Mouse (Mus musculus) brain, embryonic 14.5 days (tissue): Measurements from ENCODE around the gene Clk3.

Experiments used
- CTCF ChIP-seq: fragments of 200-500 bp; IDR thresholded peaks from 2 replicates; pipeline ENCODE4 v1.5.1; 2012; ENCODE audit warnings: inconsistent platforms, mild to moderate bottlenecking, moderate library complexity, borderline replicate concordance; ENCODE audit not compliant: insufficient read depth, insufficient read length; ENCODE audit errors: extremely low read depth
- POLR2A ChIP-seq: fragments of 200-500 bp; IDR thresholded peaks from 2 replicates; pipeline ENCODE4 v1.6.1; 2012; ENCODE audit warnings: mild to moderate bottlenecking, inconsistent platforms, borderline replicate concordance; ENCODE audit not compliant: poor library complexity, insufficient read depth, insufficient read length, severe bottlenecking; ENCODE audit errors: extremely low read depth

GRCm38 (mm10) chr9:57764974-57765363 lies 691 bp downstream of the Clk3 start:
- TF ChIP-seq CTCF (no peak), POLR2A (peak; percentile 71)
